Mouse (Mus musculus): ENCODE measurements around the gene Ptpdc1. TPM values are rescaled to one million over a fixed set of nuclear protein-coding genes. Genes with fewer than 3 reads are reported as not detected.

Ptpdc1 gene
- polyA plus RNA-seq, 1 experiment = 5.5 TPM

DNA sequence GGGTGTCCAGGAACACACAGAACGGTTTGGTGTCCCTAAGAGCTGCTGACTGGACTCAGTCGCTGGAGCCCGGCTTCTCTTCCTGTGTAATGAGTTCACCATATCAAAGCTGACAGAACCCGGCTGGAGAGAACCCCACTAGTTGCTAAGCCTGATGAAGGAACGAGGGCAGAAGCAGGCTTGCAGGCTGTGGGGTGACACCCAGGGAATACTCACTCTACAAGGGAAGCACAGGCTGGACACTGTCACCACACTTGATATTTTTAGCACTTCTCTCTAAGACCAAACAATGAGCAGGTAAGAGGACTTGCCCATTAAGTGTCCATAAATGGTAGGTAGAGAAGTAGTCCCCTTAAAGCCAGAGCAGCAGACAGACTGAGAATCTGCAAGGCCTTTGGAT, 20.9 kb downstream of the Ptpdc1 start:
- no peak for TF ChIP-seq MAX (IDR thresholded peaks at IDR 0.05)
- TF ChIP-seq CTCF (IDR thresholded peaks at IDR 0.05; ENCODE audit: control insufficient read depth, insufficient read depth, insufficient read length) = no peak
- no peak for TF ChIP-seq CEBPB (IDR thresholded peaks at IDR 0.05; ENCODE audit: low read depth)
- no peak for TF ChIP-seq MYOG (IDR thresholded peaks at IDR 0.05; ENCODE audit: control insufficient read depth, extremely low read depth, insufficient read length)
- no peak for TF ChIP-seq FOSL1 (IDR thresholded peaks at IDR 0.05; ENCODE audit: insufficient read depth, low read length, poor library complexity, severe bottlenecking)
- TF ChIP-seq USF1 (IDR thresholded peaks at IDR 0.05; ENCODE audit: low read depth) = no peak
- TF ChIP-seq MYOD1 (IDR thresholded peaks at IDR 0.05; ENCODE audit: control insufficient read depth, insufficient read length, low read depth) = no peak
- Histone ChIP-seq H3K36me3 (ENCODE audit: control insufficient read depth, insufficient read depth) (peaks cover 6% of the 10 kb centered on the region), H3ac (ENCODE audit: control insufficient read depth, insufficient read length, low read depth) (no peak overlapping the region), H3K4me3 (ENCODE audit: insufficient read depth, poor library complexity, severe bottlenecking) (no peak overlapping the region), H3K79me3 (ENCODE audit: low read depth) (no peaks in the 10 kb centered on the region), H3K79me2 (ENCODE audit: control insufficient read depth, insufficient read depth) (no peaks in the 10 kb centered on the region), H3K27me3 (ENCODE audit: control insufficient read depth, insufficient read depth, insufficient read length) (no peaks in the 10 kb centered on the region)

DNA sequence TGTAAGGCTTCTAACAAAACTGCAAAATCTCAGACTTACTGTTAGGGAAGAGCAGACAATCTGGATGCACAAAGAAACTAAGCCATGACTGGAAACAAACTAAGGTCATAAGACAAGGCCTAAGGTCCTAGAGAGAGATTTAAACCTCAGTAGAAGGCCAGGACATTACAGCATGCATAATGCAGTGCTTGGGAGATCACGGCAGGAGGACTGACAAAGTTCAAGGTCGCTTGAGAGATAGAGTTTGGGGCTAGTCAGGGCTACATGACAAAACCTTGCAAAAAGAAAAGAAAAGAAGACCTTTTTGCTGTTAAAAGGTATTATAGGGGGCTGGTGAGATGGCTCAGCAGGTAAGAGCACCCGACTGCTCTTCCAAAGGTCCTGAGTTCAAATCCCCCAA, 22.2 kb downstream of the Ptpdc1 start:
- no peak for TF ChIP-seq FOSL1 (IDR thresholded peaks at IDR 0.05; ENCODE audit: insufficient read depth, low read length, poor library complexity, severe bottlenecking)
- TF ChIP-seq MAX (IDR thresholded peaks at IDR 0.05) = no peak
- TF ChIP-seq MYOD1 (IDR thresholded peaks at IDR 0.05; ENCODE audit: control insufficient read depth, insufficient read length, low read depth) = no peak
- TF ChIP-seq USF1 (IDR thresholded peaks at IDR 0.05; ENCODE audit: low read depth) = no peak
- no peak for TF ChIP-seq CEBPB (IDR thresholded peaks at IDR 0.05; ENCODE audit: low read depth)
- no peak for TF ChIP-seq MYOG (IDR thresholded peaks at IDR 0.05; ENCODE audit: control insufficient read depth, extremely low read depth, insufficient read length)
- no peak for TF ChIP-seq CTCF (IDR thresholded peaks at IDR 0.05; ENCODE audit: control insufficient read depth, insufficient read depth, insufficient read length)
- Histone ChIP-seq H3K79me2 (ENCODE audit: control insufficient read depth, insufficient read depth) (no peaks in the 10 kb centered on the region), H3ac (ENCODE audit: control insufficient read depth, insufficient read length, low read depth) (no peak overlapping the region)

DNA sequence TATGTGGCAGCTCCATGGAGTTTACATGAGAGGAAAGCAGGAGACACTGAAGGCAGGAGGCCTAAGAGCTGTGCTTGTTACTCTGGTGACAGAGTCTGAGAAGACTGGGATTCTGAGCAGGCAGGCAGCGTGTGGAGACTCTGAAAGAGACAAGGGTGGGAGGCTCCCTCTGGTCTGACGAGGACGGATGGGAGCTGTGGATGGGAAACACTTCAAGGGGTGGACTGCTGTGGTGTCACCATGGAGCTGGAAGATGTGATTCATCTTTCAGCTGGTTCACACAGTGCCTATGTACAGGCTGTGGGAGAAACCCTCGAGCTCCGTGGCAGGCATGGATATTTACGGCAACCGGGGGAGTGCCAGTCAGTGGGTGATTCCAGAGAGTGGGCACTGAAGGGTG, 30.9 kb downstream of the Ptpdc1 start:
- H3K27me3 ChIP-seq (ENCODE audit: control insufficient read depth, insufficient read depth, insufficient read length) = no peaks in the 10 kb centered on the region
- H3K4me3 ChIP-seq (ENCODE audit: insufficient read depth, poor library complexity, severe bottlenecking) = no peak overlapping the region
- H3ac ChIP-seq (ENCODE audit: control insufficient read depth, insufficient read length, low read depth) = no peak overlapping the region
- no peaks in the 10 kb centered on the region for H3K79me2 ChIP-seq (ENCODE audit: control insufficient read depth, insufficient read depth)
- H3K36me3 ChIP-seq (ENCODE audit: control insufficient read depth, insufficient read depth) = no peaks in the 10 kb centered on the region
- no peaks in the 10 kb centered on the region for H3K79me3 ChIP-seq (ENCODE audit: low read depth)
- TF ChIP-seq CEBPB (IDR thresholded peaks at IDR 0.05; ENCODE audit: low read depth) = no peak
- no peak for TF ChIP-seq MYOG (IDR thresholded peaks at IDR 0.05; ENCODE audit: control insufficient read depth, extremely low read depth, insufficient read length)
- TF ChIP-seq FOSL1 (IDR thresholded peaks at IDR 0.05; ENCODE audit: insufficient read depth, low read length, poor library complexity, severe bottlenecking) = no peak
- TF ChIP-seq MAX (IDR thresholded peaks at IDR 0.05) = no peak
- TF ChIP-seq CTCF (IDR thresholded peaks at IDR 0.05; ENCODE audit: control insufficient read depth, insufficient read depth, insufficient read length) = no peak
- no peak for TF ChIP-seq USF1 (IDR thresholded peaks at IDR 0.05; ENCODE audit: low read depth)
- no peak for TF ChIP-seq MYOD1 (IDR thresholded peaks at IDR 0.05; ENCODE audit: control insufficient read depth, insufficient read length, low read depth)

More for the DNA sequence above, 22.2 kb downstream of the Ptpdc1 start:
- Histone ChIP-seq H3K27me3 (ENCODE audit: control insufficient read depth, insufficient read depth, insufficient read length) (no peaks in the 10 kb centered on the region), H3K4me3 (ENCODE audit: insufficient read depth, poor library complexity, severe bottlenecking) (no peak overlapping the region), H3K36me3 (ENCODE audit: control insufficient read depth, insufficient read depth) (peaks cover 6% of the 10 kb centered on the region), H3K79me3 (ENCODE audit: low read depth) (no peaks in the 10 kb centered on the region)

DNA sequence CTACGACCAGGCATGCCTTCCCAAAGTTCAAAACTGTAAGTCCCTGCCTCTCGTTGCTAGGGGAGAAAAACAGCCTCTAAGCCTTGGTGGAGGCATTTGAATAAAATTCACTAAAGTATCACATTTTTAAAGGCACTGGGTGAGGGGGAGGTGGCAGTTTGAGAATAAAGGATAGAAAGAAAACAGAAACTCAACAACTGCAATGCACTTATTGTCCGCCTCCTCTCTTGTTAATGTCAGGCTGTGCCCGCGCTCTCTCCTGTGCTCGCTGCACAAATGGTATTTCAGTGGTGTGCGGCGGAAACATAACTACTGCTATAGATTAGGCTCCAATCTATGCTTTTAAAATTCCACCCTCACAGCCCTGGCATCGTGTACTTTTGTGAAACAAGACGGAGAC, 31.4 kb downstream of the Ptpdc1 start:
- no peaks in the 10 kb centered on the region for H3K36me3 ChIP-seq (ENCODE audit: control insufficient read depth, insufficient read depth)
- H3K4me3 ChIP-seq (ENCODE audit: insufficient read depth, poor library complexity, severe bottlenecking) = no peak overlapping the region
- no peak for TF ChIP-seq CTCF (IDR thresholded peaks at IDR 0.05; ENCODE audit: control insufficient read depth, insufficient read depth, insufficient read length)
- TF ChIP-seq USF1 (IDR thresholded peaks at IDR 0.05; ENCODE audit: low read depth) = no peak
- TF ChIP-seq MAX (IDR thresholded peaks at IDR 0.05) = no peak
- TF ChIP-seq FOSL1 (IDR thresholded peaks at IDR 0.05; ENCODE audit: insufficient read depth, low read length, poor library complexity, severe bottlenecking) = no peak
- no peak for TF ChIP-seq MYOG (IDR thresholded peaks at IDR 0.05; ENCODE audit: control insufficient read depth, extremely low read depth, insufficient read length)
- TF ChIP-seq CEBPB (IDR thresholded peaks at IDR 0.05; ENCODE audit: low read depth) = no peak
- TF ChIP-seq MYOD1 (IDR thresholded peaks at IDR 0.05; ENCODE audit: control insufficient read depth, insufficient read length, low read depth) = no peak
- H3K27me3 ChIP-seq (ENCODE audit: control insufficient read depth, insufficient read depth, insufficient read length) = no peaks in the 10 kb centered on the region
- no peak overlapping the region for H3ac ChIP-seq (ENCODE audit: control insufficient read depth, insufficient read length, low read depth)
- no peaks in the 10 kb centered on the region for H3K79me2 ChIP-seq (ENCODE audit: control insufficient read depth, insufficient read depth)
- no peaks in the 10 kb centered on the region for H3K79me3 ChIP-seq (ENCODE audit: low read depth)

DNA sequence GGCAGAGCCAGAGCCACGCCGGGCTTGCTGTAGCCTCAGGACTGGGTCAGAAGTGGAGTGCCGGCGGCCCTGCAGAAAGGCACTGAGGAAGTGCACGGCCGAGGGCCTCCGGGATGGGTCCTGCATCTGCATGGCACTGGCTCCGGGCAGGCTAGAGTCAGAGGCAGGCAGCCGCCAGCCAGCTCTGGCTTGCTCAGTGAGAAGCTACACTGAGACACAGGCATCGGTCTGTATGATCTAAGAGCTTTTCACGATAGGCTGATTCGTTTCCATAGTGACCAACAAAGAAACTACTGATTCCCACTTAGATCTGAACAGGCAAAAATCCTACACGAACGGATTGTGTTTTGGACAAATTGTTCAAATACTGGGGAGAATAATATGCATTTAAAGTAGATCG, 32.3 kb downstream of the Ptpdc1 start:
- no peaks in the 10 kb centered on the region for H3K79me3 ChIP-seq (ENCODE audit: low read depth)
- no peak overlapping the region for H3ac ChIP-seq (ENCODE audit: control insufficient read depth, insufficient read length, low read depth)
- H3K36me3 ChIP-seq (ENCODE audit: control insufficient read depth, insufficient read depth) = no peaks in the 10 kb centered on the region
- no peaks in the 10 kb centered on the region for H3K27me3 ChIP-seq (ENCODE audit: control insufficient read depth, insufficient read depth, insufficient read length)
- no peaks in the 10 kb centered on the region for H3K79me2 ChIP-seq (ENCODE audit: control insufficient read depth, insufficient read depth)
- no peak for TF ChIP-seq FOSL1 (IDR thresholded peaks at IDR 0.05; ENCODE audit: insufficient read depth, low read length, poor library complexity, severe bottlenecking)
- TF ChIP-seq MYOG (IDR thresholded peaks at IDR 0.05; ENCODE audit: control insufficient read depth, extremely low read depth, insufficient read length) = no peak
- no peak for TF ChIP-seq USF1 (IDR thresholded peaks at IDR 0.05; ENCODE audit: low read depth)
- no peak for TF ChIP-seq CTCF (IDR thresholded peaks at IDR 0.05; ENCODE audit: control insufficient read depth, insufficient read depth, insufficient read length)
- TF ChIP-seq CEBPB (IDR thresholded peaks at IDR 0.05; ENCODE audit: low read depth) = no peak
- no peak for TF ChIP-seq MYOD1 (IDR thresholded peaks at IDR 0.05; ENCODE audit: control insufficient read depth, insufficient read length, low read depth)
- no peak for TF ChIP-seq MAX (IDR thresholded peaks at IDR 0.05)
- no peak overlapping the region for H3K4me3 ChIP-seq (ENCODE audit: insufficient read depth, poor library complexity, severe bottlenecking)

DNA sequence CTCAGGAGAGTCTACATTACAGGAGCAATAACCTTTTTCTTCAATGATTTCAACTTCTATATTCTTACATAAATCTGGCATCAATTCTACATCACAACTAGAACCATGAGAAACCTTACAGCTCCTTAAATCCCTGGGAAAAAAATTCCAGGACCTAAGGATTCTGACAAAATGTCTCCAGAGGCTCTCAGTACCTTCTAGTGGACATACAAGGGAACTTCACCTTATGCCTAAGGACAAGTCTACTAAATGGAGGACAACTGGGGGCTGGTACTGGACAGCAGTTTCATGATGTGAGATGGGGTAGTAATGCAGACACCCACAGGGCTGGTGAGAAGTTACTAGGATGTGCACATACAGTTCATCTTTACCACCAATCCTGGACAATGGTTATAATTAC, 34.7 kb downstream of the Ptpdc1 start:
- Histone ChIP-seq H3K36me3 (ENCODE audit: control insufficient read depth, insufficient read depth) (no peaks in the 10 kb centered on the region), H3K4me3 (ENCODE audit: insufficient read depth, poor library complexity, severe bottlenecking) (no peak overlapping the region), H3K27me3 (ENCODE audit: control insufficient read depth, insufficient read depth, insufficient read length) (no peaks in the 10 kb centered on the region), H3K79me3 (ENCODE audit: low read depth) (no peaks in the 10 kb centered on the region), H3ac (ENCODE audit: control insufficient read depth, insufficient read length, low read depth) (no peak overlapping the region), H3K79me2 (ENCODE audit: control insufficient read depth, insufficient read depth) (no peaks in the 10 kb centered on the region)
- TF ChIP-seq CEBPB (IDR thresholded peaks at IDR 0.05; ENCODE audit: low read depth) (no peak), CTCF (IDR thresholded peaks at IDR 0.05; ENCODE audit: control insufficient read depth, insufficient read depth, insufficient read length) (no peak), FOSL1 (IDR thresholded peaks at IDR 0.05; ENCODE audit: insufficient read depth, low read length, poor library complexity, severe bottlenecking) (no peak), USF1 (IDR thresholded peaks at IDR 0.05; ENCODE audit: low read depth) (no peak), MYOD1 (IDR thresholded peaks at IDR 0.05; ENCODE audit: control insufficient read depth, insufficient read length, low read depth) (no peak), MYOG (IDR thresholded peaks at IDR 0.05; ENCODE audit: control insufficient read depth, extremely low read depth, insufficient read length) (no peak), MAX (IDR thresholded peaks at IDR 0.05) (no peak)

All from C2C12 (cell line).